Mouse (Mus musculus): ENCODE data around the gene Rdh1. TPM values are rescaled to one million over a fixed set of nuclear protein-coding genes. Genes with fewer than 3 reads are reported as not detected.
"Not testable (repeated sequence)": the region's sequence is repeated elsewhere in the genome, so short reads cannot be mapped to it uniquely, and the experiment has no call there.

Gene Rdh1
- total RNA-seq, 2 experiments from 2014 or later = 0.18 to 0.21 TPM

DNA sequence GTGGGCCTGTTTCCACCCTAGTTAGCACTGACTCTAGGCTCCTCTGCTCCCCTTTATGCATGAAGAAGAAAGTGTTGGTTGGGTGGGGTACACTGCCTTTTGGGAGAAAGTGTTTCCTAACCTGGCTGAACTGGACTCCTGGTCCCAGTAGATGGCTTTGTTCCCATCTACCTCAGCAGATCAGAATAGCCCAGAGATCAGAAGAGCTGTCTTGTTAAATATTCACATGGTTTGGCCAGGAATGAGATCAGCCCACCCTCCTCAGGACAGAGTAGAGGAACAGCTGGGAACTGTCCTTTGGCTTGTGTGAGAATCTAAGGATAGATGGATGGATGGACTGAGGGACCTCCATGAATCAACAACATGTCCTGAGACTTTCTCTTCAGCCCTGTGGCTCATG is 56.4 kb downstream of the Rdh1 start:
- intact Hi-C loops (cut with DNase I) = no loop called here
- DNase-seq (ENCODE audit: low spot score in 2 of 2) = no peak

DNA sequence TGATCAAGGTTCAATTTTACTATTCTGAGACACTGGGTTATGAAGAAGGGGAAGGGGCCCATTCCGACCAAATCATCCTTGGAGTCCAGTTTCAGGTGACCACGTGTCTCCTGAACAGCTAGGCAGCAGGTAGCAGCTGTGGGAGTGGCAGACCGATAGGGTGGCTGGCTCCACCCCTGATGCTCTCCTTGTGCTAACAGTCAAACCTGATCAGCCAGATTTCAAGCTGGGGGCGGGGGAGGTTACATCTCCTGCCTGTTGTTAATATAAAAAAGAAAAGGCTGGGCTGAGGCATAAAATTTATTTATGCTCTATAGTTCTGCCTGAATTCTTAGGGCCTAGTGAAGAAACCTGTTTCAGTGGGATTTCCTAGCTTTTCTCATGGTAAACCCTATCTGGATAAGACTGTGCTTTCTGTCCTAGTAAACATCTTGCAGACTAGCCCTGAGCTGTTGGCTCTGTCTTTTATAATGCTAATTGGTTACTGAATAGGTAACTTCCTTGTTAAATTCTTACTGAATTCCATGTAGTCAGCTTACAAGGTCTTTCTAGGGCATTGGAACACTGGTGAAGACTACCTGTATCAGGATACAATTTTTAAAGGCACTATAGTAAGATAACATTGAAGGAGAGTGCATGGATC is 57.9 kb downstream of the Rdh1 start:
- intact Hi-C loops (cut with DNase I); DNase-seq (ENCODE audit: low spot score in 2 of 2): not testable (repeated sequence)

Other genes with a start within 250 kb of the Rdh1 start
- 1 to 10 TPM; 7.4 to 8.9 TPM for gene Ndufa4l2, start 244.8 kb upstream of the Rdh1 start, total RNA-seq (2021)
- gene Shmt2, start 237.3 kb upstream of the Rdh1 start, total RNA-seq (2021) = 10 to 100 TPM; 27.5 to 32.9 TPM
- 1 to 10 TPM; 4.4 to 7.4 TPM for gene Nxph4, start 225.2 kb upstream of the Rdh1 start, total RNA-seq (2021)
- gene Lrp1, start 138.6 kb upstream of the Rdh1 start, total RNA-seq (2021) = 100 to 1,000 TPM; 285 to 305 TPM
- gene Stat6, start 116.7 kb upstream of the Rdh1 start, total RNA-seq (2021) = 1 to 10 TPM; 8.6 to 10.0 TPM
- gene Nemp1, start 92.8 kb upstream of the Rdh1 start, total RNA-seq (2021) = 1 to 10 TPM; 3.9 to 4.6 TPM
- gene Nab2, start 91.2 kb upstream of the Rdh1 start, total RNA-seq (2021) = 10 to 100 TPM; 35.2 to 40.7 TPM
- gene Myo1a, start 54.6 kb upstream of the Rdh1 start, total RNA-seq (2021) = under 1 TPM; 0.21 to 0.51 TPM
- gene Tac2, start 35.2 kb upstream of the Rdh1 start, total RNA-seq (2021) = 10 to 100 TPM; 15.3 to 21.0 TPM
- gene Zbtb39, start 20.2 kb upstream of the Rdh1 start, total RNA-seq (2021) = 1 to 10 TPM; 8.5 to 8.8 TPM
- 1 to 10 TPM; 1.3 to 1.5 TPM for gene Gpr182, start 8.0 kb upstream of the Rdh1 start, total RNA-seq (2021)
- not detected for gene Rdh16f1, start 66 bp downstream of the Rdh1 start, total RNA-seq (2021)
- gene Rdh9, start 16.7 kb downstream of the Rdh1 start, total RNA-seq (2021) = under 1 TPM; 0.87 to 0.94 TPM
- gene Rdh16, start 41.4 kb downstream of the Rdh1 start, total RNA-seq (2021) = not detected
- gene Rdh19, start 90.2 kb downstream of the Rdh1 start, total RNA-seq (2021) = not detected
- gene Rdh16f2, start 106.8 kb downstream of the Rdh1 start, total RNA-seq (2021) = not detected
- not detected for gene Rdh7, start 129.1 kb downstream of the Rdh1 start, total RNA-seq (2021)
- gene Sdr9c7, start 138.8 kb downstream of the Rdh1 start, total RNA-seq (2021) = not detected
- not detected for gene Hsd17b6, start 247.9 kb downstream of the Rdh1 start, total RNA-seq (2021)

All from left cerebral cortex, postnatal 14 days (tissue).